Mouse (Mus musculus) adrenal gland, postnatal 4 days (tissue): ENCODE measurements around the gene Cyp27b1. TPM values are rescaled to one million over a fixed set of nuclear protein-coding genes. Genes with fewer than 3 reads are reported as not detected.
"Not testable (repeated sequence)": the region's sequence is repeated elsewhere in the genome, so short reads cannot be mapped to it uniquely, and the experiment has no call there.

Experiments used
- DNase-seq, 2 experiments: peaks; one replicate each; pipeline ENCODE4 v3.0.0; 2021 to 2022; ENCODE audit warnings: low spot score in 2 of 2, mixed read lengths in 2 of 2
- total RNA-seq, 2 experiments: library from RNA; stranded (reverse); gene quantifications; 2 replicates each; pipeline ENCODE4 v1.2.3; 2021

Gene Cyp27b1
- total RNA-seq, 2 experiments from 2014 or later, result 1.1 to 1.2 TPM

DNA sequence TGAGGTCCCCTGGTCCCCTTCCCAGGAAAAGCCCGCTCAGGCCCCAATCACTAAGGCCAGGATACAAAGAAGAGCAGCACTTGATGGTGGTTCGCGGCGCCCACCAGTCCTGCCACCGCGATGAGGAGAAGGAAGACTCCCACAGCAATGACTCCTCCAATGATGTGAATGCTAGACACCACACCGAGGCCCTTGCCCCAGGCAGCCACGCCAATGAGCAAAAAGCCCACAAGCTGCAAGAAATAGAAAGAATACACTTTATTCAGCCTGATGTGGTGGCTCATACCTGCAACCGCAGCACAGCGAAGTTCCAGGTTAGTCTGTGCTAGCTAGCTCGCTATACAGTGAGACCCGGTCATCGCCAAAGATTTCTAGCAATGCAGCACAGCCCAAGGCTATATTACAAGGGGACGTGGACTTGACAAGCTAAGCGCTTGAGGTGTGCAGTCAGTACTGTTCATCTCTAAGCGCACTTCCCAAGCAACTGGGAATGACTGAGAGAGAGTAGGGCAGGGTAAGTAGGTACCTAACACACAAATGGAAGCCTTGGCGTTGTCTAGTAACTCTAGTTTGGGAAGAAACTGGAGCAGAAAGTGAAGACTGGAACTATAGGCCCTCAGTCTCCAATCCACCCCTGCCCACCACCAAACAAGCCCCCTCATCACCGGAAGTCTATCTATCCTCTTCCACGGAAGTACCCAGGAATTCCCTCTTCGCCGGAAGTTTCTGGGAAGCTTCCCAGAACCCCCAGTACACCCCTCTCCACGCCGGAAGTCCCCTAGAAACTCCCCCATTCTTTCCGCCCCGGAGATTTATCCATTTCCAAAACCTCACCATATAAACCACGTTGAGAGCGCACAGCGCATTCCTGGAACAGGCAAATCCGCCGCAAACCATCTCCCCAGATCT is 21.5 kb downstream of the Cyp27b1 start:
- DNase-seq, result peak in 1 of 2 experiments; percentile 2

DNA sequence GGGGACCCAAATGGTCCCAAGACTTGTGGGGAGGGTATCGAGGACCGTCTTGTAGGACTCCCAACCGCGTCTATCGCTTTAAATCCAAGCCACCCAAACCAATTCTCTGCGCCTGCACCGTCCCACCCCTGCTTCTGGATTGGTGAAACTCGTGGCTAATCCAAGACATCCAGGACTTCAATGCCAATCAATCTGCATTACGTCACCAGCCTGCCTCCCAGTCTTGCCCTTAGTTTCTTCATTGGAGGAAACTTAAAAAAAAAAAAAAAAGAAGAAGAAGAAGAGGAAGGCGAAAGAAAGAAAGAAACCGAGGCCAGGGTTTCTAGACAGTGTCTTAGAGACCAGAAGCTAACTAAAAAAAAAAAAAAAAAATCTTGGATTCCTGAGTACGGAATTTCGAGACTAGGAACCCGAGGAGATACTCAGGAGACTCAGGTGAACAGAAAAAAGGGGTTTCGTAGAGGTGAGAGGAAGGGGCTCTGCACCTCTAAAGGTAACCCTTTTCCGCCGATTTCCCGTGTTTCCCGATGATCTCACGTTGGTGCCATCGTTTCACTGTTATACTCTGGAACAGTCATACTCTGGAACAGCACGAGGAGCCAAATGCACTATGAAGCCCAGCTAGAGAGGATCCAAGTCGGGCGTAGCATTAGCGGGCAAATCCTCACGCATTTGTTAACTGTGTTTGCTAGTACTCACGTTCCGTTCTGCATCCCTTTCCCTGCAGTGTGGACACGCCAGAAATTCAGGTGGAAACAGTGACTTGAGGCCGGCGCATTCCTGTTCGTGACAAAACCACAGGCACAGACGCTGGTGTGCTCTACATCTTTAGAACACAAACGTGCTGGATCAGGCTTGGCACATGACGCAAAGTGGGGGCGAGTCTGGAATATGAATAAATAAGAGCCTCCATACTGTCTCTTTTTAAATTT is 22.4 kb downstream of the Cyp27b1 start, which contains the start of gene Tspan31:
Gene Tspan31, minus strand, starts transcription at position 75 of the 932 bp plus-strand sequence.
- peak; percentile 51 to 77 for DNase-seq

DNA sequence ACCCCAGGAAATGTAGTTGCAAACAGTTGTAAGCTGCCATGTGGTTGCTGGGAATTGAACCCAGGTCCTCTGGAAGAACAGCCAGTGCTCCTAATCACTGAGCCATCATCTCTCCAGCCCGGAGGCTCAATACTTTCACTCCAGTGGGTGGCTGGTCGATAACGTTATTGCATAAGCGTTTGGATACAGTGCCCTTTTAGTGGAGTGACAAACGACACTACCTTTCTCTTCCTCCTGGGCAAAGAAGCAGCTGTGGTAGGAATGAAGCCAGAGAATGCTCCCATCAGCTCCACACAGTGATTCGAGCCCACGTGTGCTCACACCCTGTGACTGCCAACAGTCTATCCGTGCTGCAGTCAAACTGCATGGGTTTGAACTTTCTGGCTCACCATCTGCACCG is 23.2 kb downstream of the Cyp27b1 start:
- DNase-seq, result no peak

DNA sequence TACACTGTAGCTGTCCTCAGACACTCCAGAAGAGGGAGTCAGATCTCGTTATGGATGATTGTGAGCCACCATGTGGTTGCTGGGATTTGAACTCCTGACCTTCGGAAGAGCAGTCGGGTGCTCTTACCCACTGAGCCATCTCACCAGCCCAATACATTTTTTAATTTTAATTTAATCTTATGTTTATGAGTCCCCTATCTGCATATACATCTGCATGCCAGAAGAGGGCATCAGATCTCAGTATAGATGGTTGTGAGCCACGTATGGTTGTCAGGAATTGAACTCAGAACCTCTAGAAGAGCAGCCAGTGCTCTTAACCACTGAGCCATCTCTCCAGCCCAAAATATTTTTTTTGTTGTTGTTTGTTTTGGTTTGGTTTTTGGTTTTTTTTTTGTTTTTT is 24.2 kb downstream of the Cyp27b1 start:
- DNase-seq, result not testable (repeated sequence)

DNA sequence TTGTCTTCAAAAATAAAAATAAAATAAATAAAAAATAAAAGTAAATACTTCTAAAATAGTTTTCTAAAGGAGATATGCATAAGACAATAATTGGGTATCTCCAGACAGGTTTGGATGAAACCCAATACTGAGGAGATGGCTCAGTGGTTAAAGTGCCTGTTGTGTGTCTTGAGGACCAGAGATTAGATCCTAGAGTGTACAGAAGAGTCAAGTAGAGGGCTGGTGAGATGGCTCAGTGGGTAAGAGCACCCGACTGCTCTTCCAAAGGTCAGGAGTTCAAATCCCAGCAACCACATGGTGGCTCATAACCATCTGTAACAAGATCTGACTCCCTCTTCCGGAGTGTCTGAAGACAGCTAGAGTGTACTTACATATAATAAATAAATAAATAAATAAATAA is 24.9 kb downstream of the Cyp27b1 start:
- DNase-seq, result not testable (repeated sequence)

DNA sequence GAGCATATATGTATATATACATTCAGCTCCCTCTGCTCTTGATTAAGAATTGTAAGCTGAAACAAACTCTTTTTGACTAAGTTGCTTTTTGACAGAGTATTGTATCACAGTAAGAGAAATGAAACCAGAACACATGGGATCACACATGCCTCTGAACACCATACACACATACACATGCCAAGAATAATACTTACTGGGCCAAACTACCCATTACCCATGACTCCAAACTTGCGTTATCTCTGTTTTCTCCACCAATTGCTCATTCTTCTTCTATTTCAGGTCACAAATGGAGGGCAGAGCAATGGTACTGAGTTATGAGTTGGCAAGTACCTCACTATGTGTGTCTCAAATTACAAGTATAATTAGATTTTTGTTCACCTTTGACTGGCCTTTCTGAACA is 25.9 kb downstream of the Cyp27b1 start:
- no peak for DNase-seq

DNA sequence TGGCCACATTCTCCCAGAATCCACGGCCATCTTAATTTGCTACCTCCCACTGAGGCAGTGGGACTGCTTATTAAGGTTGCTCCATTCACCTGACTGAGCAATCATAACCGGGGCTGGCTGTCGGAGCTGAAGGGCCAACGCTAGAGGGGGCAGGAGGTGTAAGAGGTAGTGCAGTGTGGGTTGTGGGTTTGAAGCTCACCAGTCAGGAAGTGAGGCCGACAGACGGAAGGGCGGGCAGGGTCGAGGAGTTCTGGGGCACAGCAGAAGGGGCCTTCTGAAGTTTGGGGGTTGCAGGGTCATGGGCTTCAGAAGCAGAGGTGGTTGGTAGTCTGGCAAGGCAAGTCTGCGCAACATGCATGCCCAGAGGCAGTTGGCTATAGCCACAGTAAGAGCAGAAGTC is 27.0 kb downstream of the Cyp27b1 start, which contains the start of gene Agap2:
Gene Agap2, plus strand, starts transcription at position 205 of the 400 bp plus-strand sequence.
- no peak for DNase-seq

DNA sequence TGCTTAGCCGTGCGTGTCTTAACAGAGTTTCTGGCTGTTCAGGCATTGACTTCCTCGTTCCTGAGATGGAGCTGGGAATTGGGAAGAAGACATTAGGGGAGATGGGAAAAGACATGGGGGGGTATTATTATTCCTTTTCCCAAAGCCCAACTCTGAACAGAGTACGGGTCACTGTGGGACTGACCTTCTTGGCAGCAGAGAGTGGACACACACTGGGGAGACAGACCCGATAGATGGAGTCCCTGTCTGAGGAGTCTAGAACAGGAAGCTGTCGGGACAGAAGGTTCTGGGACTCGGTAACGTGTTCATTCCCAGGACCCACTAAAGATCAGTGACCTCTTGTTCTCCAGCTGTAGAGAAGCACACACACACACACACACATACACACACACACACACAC is 27.6 kb downstream of the Cyp27b1 start:
- no peak for DNase-seq

DNA sequence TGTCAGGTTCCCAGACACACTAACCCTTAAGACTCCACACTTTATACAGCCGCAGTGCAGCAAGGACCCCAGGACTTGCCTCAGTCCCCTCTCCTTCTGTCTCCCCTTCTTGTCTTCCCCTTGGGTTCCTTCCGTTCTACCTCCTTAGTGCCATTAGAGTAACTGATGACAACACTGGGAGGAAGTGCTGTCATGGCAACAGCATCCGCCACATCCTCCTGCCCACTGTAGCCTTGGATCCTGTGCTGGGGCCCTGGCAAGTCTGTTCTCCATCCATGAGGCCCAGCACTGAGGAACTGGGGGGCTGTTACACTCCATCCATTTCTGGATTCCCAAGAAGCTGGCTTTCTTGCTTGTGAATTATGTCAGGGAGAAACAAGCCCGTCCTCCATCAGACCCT is 28.0 kb downstream of the Cyp27b1 start:
- no peak for DNase-seq

DNA sequence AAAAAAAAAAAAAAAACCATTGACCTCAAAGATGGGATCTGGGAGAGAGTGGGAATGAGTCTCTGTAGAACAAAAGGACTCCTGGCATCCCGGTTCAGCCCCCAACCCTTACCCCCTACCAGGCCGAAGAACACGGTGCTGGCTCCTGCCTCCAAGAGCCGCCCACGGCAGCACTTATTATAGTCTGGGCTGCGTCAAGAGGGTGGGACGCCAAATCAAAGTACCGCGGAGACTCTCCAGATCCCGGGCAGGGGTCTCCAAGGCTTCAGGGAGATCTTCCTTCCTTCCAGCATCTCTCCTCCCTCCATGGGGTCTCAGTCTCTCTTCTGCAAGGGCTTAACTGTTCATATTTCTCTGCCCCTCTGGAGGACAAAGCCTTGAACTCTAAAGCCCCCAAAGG is 29.5 kb downstream of the Cyp27b1 start:
- no peak for DNase-seq

DNA sequence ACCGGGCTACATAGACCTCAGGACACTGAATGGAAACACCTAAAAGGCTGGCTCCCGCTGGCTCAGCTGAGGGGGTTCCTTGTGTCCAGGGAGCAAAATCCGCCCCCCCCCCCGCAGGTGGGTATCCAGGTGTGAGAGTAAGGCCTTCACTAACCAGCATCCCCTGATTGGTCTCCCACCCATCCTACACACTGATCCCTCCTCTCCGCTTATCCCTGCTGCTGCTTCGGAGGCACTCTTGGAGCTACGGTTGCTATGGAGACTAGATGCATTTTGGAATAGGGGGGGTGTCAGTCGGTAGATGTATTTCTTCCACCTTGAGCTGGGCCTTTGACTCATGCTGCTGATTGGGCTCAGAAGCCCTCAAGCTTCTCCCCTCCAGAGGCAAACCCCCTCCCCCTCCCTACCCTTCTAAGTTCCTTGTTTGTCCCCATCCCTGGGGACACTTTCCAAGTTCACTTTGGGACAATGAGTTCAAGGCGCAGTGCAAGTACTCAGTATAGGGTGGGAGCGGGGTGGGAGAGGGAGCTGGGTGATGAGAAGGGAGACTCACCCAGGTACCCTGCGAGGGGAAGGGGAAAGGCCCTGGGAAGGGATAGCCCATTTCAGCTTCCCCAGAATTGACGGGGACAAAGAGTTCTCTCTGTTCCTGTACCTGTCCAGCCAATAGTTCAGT is 30.1 kb downstream of the Cyp27b1 start:
- no peak for DNase-seq

DNA sequence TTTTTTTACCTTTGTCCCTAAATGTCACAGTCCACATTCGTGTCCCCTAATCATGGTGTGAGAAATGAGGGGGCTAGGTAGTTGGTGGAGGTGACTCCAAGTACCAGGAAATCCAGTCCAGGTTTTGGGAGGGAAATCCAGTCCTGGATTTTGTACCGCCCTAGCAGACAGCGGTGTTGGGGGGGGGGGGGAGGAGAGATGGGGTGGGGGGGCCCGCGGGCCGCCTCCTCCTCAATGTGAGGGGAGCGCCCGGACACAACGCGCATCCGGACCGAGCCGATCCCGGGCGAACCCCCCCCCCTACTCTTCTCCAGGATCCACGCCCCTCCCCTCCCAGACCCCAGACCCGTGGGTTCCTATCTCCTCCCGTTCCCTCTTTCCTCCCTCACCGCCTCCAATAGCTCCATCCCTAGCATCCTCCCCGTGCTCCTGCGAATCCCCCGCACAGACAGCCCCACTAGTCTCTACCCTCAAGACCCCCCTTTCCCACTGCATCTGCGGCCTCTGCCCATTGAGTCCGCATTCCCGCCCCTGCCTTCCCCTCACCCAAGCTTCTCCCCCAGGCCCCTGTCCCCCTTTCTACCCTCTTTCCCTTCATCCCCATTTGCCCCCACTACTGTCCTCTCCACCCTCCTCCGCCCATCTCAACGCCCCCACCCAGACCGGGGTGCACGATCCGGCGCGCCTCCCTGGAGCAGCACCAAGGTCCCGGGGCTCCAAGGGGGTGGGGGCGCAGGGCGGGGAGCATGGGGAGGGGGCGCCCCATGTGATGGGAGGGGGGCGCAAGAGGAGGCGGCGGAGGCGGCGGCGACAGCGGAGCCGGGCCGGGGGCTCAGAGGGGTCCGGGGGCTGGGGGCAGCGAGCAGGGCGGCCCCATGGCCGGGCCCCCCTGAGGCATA is 30.9 kb downstream of the Cyp27b1 start:
- no peak for DNase-seq

DNA sequence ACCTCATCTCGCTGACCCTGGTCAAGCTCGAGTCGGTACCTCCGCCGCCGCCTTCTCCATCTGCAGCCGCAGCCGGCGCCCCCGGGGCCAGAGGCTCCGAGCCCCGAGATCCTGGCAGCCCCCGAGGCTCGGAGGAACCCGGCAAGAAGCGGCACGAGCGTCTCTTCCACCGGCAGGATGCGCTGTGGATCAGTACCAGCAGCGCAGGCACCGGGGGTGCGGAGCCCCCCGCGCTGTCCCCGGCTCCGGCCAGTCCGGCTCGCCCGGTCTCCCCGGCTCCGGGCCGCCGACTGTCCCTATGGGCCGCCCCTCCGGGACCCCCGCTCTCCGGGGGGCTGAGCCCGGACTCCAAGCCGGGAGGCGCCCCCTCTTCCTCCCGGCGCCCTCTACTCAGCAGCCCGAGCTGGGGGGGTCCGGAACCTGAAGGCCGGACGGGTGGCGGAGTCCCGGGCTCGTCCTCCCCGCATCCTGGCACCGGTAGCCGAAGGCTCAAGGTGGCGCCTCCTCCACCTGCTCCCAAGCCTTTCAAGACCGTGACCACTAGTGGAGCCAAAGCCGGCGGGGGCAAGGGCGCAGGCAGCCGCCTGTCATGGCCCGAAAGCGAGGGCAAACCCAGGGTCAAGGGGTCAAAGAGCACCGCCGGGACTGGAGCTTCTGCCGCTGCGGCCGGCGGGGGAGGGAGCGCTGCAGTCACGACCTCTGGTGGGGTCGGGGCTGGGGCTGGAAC is 31.8 kb downstream of the Cyp27b1 start:
- no peak for DNase-seq

DNA sequence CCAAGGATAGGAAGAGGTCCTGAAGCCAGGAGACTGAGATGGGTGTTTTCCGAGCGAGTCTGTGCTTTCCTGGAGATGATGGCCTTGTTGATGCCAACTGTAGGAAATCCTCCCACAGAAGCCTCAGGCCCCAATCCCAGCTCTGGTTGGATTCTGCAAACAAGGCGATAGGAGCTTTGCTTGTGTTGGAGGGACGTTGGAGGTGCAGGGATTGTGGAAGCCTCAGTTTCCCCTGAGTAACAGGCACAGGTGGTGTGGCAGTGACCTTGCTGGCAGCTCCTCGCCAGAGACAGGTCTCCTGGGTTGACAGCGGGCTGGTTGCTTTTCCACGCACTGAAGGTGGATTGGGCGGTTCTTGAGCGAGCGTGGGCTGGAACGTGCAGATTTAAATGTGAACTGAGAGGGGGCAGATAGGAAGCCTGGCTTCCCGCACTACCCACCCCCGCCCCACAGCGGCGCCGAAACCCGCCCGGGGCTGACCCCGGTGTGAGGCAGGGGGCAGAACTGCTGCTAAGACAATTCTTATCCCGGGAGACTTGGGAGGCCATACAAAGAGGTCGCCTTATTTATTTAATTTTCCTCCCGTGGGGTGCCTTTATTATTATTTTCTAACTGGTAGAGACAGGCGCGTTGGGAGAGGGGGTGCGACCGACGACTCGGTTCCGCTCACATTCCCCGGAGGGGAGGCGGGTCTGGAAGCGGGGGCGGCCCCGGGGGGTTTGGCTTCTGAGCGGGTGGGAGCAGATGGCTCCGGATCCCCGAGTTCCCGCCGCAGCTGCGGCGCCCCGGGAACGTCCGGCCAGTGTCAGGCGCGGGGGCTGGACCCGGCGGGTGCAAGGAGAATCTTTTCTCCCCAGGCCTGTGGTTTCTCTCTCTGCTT is 33.1 kb downstream of the Cyp27b1 start:
- DNase-seq, result no peak

DNA sequence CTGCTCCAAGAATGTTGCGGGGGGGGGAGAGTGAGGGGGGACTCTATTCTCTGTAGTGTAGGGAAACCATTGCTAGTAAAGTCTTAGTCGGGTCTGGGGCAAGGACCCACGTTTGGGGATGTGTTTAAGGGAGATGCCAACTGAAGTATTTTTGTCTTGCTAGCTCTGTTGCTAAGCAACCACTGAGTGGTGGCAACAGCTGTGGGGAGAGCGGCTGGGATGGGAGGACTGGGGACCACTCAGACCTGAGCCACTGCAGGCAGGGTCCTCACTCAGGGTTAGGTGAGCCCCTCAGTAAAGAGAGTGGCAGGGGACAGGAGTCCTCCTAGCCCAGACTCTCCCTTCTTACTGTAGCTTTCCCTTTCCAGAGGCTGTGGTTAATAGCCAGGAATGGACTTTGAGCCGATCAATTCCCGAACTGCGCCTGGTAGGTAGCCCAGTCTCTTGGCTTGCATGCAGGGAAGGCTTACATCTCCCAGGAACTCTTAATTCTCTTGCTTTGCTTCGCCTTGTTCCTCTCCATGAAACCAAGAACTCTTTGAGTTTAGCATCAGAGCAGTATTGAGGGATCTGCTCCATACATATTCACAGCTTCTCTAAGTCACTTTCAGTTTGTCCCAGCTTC is 34.1 kb downstream of the Cyp27b1 start:
- DNase-seq, result no peak

DNA sequence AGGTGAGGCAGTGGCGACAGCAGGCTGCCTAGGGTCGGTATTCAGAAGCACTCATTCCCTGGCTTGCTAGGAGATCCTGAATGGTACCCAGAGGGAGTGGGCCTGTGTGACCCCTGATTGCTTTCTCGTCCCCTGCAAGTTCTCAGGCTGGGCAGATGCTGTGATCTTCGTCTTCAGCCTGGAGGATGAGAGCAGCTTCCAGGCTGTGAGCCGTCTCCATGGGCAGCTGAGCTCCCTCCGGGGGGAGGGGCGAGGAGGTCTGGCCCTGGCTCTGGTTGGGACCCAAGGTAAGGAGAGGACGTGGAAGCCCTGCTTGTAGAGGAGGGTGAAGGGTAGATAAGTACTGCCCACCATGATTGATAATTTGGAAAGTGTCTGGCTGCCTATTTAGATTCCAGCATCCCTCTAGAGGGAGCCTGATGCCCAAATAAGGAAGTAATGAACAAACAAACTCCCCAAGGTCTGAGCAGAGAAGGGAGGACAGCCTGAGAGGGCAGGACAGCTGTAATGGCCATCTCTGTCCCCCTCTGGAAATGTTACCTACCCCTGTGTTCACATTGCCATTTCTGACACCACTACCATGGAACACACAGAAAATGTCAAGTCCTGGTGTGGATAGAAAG is 35.4 kb downstream of the Cyp27b1 start:
- DNase-seq, result no peak

DNA sequence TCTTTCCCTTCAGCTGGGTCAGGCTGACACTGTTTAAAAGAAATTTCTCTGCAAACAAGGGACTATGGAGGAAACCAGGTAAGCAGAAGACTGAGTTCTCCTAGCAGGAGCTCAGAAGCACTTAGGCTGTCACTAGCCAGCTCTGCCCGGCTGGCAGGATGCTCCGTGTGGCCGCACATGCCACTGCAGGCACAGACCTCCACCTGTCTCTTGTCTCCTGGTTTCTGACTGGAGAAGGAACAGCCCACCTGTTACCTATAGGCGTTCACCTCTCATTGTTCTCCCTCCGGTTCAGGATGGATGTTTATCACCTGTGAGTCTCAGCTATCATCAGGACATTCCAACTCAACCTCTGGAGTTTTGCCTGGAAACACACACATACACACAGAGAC is 35.9 kb downstream of the Cyp27b1 start:
- DNase-seq, result no peak

DNA sequence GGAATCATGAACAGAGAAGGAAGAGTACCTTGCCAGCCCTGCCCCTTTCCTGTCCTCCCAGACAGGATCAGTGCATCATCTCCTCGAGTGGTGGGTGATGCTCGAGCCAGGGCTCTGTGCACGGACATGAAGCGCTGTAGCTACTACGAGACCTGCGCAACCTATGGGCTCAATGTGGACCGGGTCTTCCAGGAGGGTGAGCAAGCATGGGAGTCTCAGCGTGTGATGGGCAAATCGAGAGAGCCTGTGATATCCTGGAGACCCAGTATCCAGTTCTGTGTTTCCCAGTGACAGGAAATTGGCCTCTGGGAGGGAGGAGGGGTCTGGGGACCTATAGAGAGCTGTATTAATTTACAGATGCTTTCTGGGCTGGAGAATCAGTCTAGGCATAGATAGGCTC is 37.0 kb downstream of the Cyp27b1 start:
- DNase-seq, result no peak
